Mouse (Mus musculus): Measurements from ENCODE around the gene Sgo2b.

GRCm38 (mm10) chr8:63878353-63878752 is 73.7 kb downstream of the Sgo2b start:
- TF ChIP-seq POLR2A (IDR thresholded peaks at IDR 0.05; ENCODE audit: low read depth, low read length) (no peak), CTCF (IDR thresholded peaks at IDR 0.05; ENCODE audit: extremely low read depth, insufficient read depth, insufficient read length, insufficient replicate concordance) (no peak)

All from spleen, adult 2 months (tissue).